Mouse (Mus musculus): ENCODE results near the gene Arhgef28. TPM values are rescaled to one million over a fixed set of nuclear protein-coding genes. Genes with fewer than 3 reads are reported as not detected.
A peak's percentile ranks its signal among the peaks of the same experiment; 100 is the strongest.

The Arhgef28 gene
- polyA plus RNA-seq, 1 experiment from 2014 or later = 26.1 TPM

DNA sequence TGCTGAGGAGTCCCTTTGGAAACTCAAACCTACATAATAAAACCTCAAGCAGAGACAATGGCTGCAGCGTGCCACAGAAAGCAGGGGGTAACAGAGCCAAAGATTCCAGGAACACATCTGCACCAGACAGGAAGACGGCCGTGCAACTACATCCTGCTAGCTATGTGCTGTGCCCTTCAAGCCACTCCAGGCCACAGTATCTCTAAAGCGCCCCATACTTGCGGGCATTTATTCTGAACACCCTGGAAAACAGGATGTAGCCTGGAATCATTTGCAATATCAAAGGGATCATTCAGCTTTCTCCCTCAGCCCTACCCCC lies 174.6 kb downstream of the Arhgef28 start:
- Histone ChIP-seq H3K27ac (0 out of 2 replicates have a peak overlapping the region, but pooled peaks have one; percentile 32), H3K27me3 (ENCODE audit: control insufficient read depth, insufficient read depth, low read length) (no peaks in the 10 kb centered on the region), H3K9ac (peak overlapping the region; percentile 40; the same call in 1 of the 2 replicates), H3K4me2 (replicated peaks) (peak overlapping the region; percentile 45), H3K36me3 (replicated peaks; ENCODE audit: control insufficient read depth, insufficient read depth) (no peaks in the 10 kb centered on the region), H3K9me3 (ENCODE audit: control insufficient read depth, low read length) (no peaks in the 10 kb centered on the region), H3K4me1 (replicated peaks; ENCODE audit: control insufficient read depth, insufficient read depth, low read length) (peaks cover 8% of the 10 kb centered on the region), H3K4me3 (replicated peaks; ENCODE audit: low read length) (0 out of 2 replicates have a peak overlapping the region, but pooled peaks have one; percentile 13)
- 42% methylated on average over 5 of the region's 5 CpGs for WGBS
- DNase-seq (ENCODE audit: low spot score) = no peak
- peak; percentile 32; the same call in 1 of the 2 replicates for ATAC-seq (ENCODE audit: low FRiP score)

DNA sequence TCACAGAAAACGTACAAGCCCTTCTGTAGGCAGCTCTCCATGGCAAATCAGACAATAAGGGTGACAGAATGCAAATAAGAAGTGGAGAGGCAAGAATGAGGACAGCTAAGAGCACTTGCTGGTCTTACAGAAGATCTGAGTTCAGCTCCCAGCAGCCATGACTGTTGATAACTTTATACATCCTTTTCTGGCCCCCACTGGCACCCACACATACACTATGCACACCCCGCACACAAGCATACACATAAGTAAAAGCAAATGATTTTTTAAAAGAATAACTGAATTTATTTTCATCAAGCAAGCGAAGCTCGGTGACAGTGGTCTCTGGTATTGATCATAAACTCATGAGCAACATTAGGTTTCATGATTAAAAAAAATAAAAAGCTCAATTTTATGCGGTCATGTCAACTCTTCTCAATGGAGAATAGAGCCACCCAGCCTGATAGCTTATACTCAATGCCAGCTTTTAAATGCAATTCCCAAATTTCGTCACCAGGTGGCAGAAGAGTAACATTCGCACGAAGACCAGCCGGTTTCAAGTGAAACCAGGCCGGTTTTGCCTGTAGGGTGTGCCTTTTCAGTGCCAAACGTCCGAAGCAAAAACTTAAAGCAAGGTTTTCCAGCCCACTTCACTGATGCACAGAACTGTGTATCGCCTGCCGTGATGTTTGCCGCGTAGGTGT lies 175.1 kb downstream of the Arhgef28 start:
- Histone ChIP-seq H3K9ac (peak overlapping the region; percentile 40; the same call in 1 of the 2 replicates), H3K36me3 (replicated peaks; ENCODE audit: control insufficient read depth, insufficient read depth) (no peaks in the 10 kb centered on the region), H3K4me2 (replicated peaks) (peak overlapping the region; percentile 45), H3K27me3 (ENCODE audit: control insufficient read depth, insufficient read depth, low read length) (no peaks in the 10 kb centered on the region), H3K9me3 (ENCODE audit: control insufficient read depth, low read length) (no peaks in the 10 kb centered on the region), H3K4me3 (replicated peaks; ENCODE audit: low read length) (0 out of 2 replicates have a peak overlapping the region, but pooled peaks have one; percentile 13), H3K4me1 (replicated peaks; ENCODE audit: control insufficient read depth, insufficient read depth, low read length) (peaks cover 8% of the 10 kb centered on the region), H3K27ac (0 out of 2 replicates have a peak overlapping the region, but pooled peaks have one; percentile 32)
- DNase-seq (ENCODE audit: low spot score) = peak; percentile 96
- peak; percentile 75; the same call in 1 of the 2 replicates for ATAC-seq (ENCODE audit: low FRiP score)
- WGBS = 16% methylated on average over 16 of the region's 16 CpGs

DNA sequence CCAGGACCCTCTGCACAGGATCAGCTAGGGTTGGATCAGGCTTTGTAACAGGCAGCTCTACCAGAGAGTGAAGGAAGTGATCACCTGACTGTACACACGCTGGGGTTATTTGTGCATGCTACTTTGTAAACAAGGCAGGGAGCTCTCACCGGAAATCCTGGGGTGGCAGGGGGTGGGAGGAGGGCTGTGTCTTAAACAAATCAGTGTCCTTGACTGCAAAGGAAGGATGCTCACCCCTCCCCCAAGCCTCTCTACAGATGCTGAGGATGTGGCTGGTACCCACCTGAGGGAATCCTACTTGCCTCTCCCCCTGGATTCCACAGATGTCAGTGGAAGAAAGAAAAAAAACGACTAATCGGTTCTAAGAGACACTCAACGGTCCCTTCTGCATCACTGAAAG lies 176.2 kb downstream of the Arhgef28 start:
- Histone ChIP-seq H3K4me1 (replicated peaks; ENCODE audit: control insufficient read depth, insufficient read depth, low read length) (peaks cover 8% of the 10 kb centered on the region), H3K27me3 (ENCODE audit: control insufficient read depth, insufficient read depth, low read length) (no peaks in the 10 kb centered on the region), H3K4me2 (replicated peaks) (no peak overlapping the region), H3K36me3 (replicated peaks; ENCODE audit: control insufficient read depth, insufficient read depth) (no peaks in the 10 kb centered on the region), H3K4me3 (replicated peaks; ENCODE audit: low read length) (no peak overlapping the region), H3K27ac (no peak overlapping the region), H3K9me3 (ENCODE audit: control insufficient read depth, low read length) (no peaks in the 10 kb centered on the region), H3K9ac (no peak overlapping the region)
- DNase-seq (ENCODE audit: low spot score) (no peak), ATAC-seq (ENCODE audit: low FRiP score) (no peak)
- 21% methylated on average over 5 of the region's 5 CpGs for WGBS

DNA sequence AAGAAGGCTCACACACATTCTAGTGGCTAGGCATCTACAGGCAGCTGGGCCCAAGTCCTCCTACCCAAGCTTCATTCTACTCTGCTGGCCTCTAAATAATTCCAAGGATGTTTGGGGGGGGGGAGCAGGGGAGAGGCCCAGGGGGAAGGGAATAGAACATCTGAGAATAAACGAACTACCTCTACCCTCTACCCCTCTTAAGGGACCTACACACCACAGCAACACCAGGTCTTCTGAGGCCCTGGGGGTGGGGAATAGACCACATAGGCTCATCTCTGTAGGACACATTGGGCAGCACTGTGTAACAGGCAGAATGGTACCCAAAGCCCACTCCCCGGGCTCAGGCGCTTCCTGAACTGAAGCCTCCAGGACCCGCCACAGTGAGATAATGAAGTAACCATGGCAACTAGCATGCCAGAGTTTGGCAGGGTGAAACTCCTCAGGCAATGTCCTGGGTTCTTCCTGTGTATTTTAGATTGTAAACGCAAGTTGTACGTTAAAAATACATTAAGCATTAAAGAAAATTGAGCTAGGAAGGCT lies 177.5 kb downstream of the Arhgef28 start:
- Histone ChIP-seq H3K27me3 (ENCODE audit: control insufficient read depth, insufficient read depth, low read length) (no peaks in the 10 kb centered on the region), H3K27ac (no peak overlapping the region), H3K9ac (no peak overlapping the region), H3K4me2 (replicated peaks) (no peak overlapping the region), H3K4me3 (replicated peaks; ENCODE audit: low read length) (no peak overlapping the region), H3K9me3 (ENCODE audit: control insufficient read depth, low read length) (no peaks in the 10 kb centered on the region), H3K4me1 (replicated peaks; ENCODE audit: control insufficient read depth, insufficient read depth, low read length) (peaks cover 8% of the 10 kb centered on the region), H3K36me3 (replicated peaks; ENCODE audit: control insufficient read depth, insufficient read depth) (no peaks in the 10 kb centered on the region)
- WGBS = 28% methylated on average over 6 of the region's 6 CpGs
- DNase-seq (ENCODE audit: low spot score) (peak; percentile 49), ATAC-seq (ENCODE audit: low FRiP score) (peak; percentile 65)

DNA sequence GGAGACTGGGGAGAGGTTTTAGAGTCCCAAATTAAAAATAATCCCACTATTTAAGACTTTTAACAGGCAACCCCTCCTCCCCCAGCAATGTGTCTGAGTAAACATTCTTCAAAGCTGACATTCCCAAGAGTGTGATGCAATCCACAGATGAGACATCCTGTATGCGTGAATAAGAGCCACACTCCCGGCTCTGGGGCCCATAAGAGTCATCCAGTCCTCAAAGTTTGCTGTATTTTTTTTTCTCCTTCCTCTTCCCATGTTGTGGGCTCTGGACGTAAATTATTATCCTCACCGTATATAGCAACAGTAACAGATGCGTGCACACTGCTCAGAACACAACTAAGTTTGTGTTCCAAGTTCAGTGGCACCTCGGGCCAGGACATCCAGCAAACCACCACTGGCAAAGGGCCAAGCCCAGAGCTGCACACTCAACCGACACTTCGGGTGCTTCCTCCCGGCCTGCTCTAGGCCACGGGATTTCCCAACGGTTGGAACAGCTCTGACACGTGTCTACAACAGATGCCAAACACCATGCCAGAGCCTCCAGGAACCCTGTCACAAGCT lies 178.5 kb downstream of the Arhgef28 start:
- H3K9ac ChIP-seq = no peak overlapping the region
- no peak overlapping the region for H3K4me2 ChIP-seq (replicated peaks)
- H3K4me1 ChIP-seq (replicated peaks; ENCODE audit: control insufficient read depth, insufficient read depth, low read length) = peaks cover 8% of the 10 kb centered on the region
- no peak overlapping the region for H3K27ac ChIP-seq
- no peaks in the 10 kb centered on the region for H3K27me3 ChIP-seq (ENCODE audit: control insufficient read depth, insufficient read depth, low read length)
- H3K36me3 ChIP-seq (replicated peaks; ENCODE audit: control insufficient read depth, insufficient read depth) = no peaks in the 10 kb centered on the region
- H3K4me3 ChIP-seq (replicated peaks; ENCODE audit: low read length) = no peak overlapping the region
- no peak for ATAC-seq (ENCODE audit: low FRiP score)
- DNase-seq (ENCODE audit: low spot score) = no peak
- 83% methylated on average over 12 of the region's 12 CpGs for WGBS
- H3K9me3 ChIP-seq (ENCODE audit: control insufficient read depth, low read length) = no peaks in the 10 kb centered on the region

DNA sequence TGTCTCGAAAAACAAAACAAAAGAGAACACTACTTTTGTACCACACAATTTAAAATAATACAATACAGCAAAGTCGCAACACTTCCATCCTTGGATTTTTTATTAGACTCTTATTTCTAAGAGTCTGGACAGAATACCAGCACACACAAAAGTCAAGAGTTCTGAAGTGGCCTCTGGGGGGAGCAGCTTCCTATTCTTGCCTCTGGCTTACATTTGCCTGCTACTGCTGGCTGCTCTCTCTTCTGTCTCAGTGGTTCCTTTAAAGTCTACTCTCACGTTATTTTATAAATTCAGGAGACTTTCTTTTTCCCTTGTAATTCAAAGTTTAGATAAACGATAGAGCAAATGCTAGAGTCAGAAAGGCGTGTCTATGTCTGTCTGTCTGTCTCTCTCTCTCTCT lies 179.1 kb downstream of the Arhgef28 start:
- H3K36me3 ChIP-seq (replicated peaks; ENCODE audit: control insufficient read depth, insufficient read depth) = no peaks in the 10 kb centered on the region
- no peak overlapping the region for H3K4me3 ChIP-seq (replicated peaks; ENCODE audit: low read length)
- DNase-seq (ENCODE audit: low spot score) (no peak), ATAC-seq (ENCODE audit: low FRiP score) (no peak)
- no peak overlapping the region for H3K27ac ChIP-seq
- H3K4me2 ChIP-seq (replicated peaks) = no peak overlapping the region
- no peaks in the 10 kb centered on the region for H3K9me3 ChIP-seq (ENCODE audit: control insufficient read depth, low read length)
- no peaks in the 10 kb centered on the region for H3K27me3 ChIP-seq (ENCODE audit: control insufficient read depth, insufficient read depth, low read length)
- H3K9ac ChIP-seq = no peak overlapping the region
- peaks cover 8% of the 10 kb centered on the region for H3K4me1 ChIP-seq (replicated peaks; ENCODE audit: control insufficient read depth, insufficient read depth, low read length)
- WGBS = 86% methylated on average over 5 of the region's 5 CpGs

DNA sequence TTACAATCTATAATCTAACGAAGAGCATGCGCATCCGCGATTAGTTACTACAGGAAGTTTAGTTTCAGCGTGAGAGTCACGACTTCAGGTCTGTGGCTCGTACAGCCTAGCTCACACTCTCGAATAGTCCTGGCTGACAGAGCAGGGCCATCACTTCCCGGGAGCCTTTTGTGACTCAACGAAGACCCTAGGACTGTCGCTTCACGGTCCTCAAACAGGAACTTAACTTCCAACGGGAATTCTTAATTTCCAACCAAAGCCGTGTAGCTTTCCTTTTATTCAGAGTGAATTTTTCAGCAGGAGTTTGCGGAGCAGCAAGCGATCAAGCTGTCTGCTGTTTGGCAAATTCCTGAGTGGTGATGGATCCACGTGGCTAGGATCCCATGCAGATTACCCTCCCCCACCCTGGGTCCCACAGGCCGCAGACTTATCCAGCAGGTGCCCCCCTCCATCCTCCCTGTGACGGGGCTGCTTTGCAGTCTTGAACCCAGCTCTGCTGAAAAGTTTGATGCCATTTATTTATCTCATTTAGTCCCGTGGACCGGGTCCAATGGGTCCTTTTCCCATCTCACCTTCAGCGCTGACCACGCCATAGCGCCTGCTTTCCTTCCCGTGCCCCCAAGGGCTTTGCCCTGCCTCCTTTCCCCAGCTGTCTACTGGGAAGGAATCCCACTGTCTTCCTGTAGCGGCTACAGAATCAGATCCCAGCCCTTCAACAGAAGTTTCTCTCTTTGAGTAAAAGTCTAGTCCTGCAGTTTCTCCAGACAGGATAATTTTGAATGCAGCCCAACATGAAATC lies 180.3 kb downstream of the Arhgef28 start:
- Histone ChIP-seq H3K27ac (no peak overlapping the region), H3K4me1 (replicated peaks; ENCODE audit: control insufficient read depth, insufficient read depth, low read length) (peaks cover 8% of the 10 kb centered on the region), H3K4me2 (replicated peaks) (no peak overlapping the region), H3K36me3 (replicated peaks; ENCODE audit: control insufficient read depth, insufficient read depth) (no peaks in the 10 kb centered on the region), H3K9ac (no peak overlapping the region), H3K4me3 (replicated peaks; ENCODE audit: low read length) (no peak overlapping the region), H3K27me3 (ENCODE audit: control insufficient read depth, insufficient read depth, low read length) (no peaks in the 10 kb centered on the region), H3K9me3 (ENCODE audit: control insufficient read depth, low read length) (no peaks in the 10 kb centered on the region)
- ATAC-seq (ENCODE audit: low FRiP score) (no peak), DNase-seq (ENCODE audit: low spot score) (no peak)
- 78% methylated on average over 26 of the region's 26 CpGs for whole genome bisulfite sequencing

DNA sequence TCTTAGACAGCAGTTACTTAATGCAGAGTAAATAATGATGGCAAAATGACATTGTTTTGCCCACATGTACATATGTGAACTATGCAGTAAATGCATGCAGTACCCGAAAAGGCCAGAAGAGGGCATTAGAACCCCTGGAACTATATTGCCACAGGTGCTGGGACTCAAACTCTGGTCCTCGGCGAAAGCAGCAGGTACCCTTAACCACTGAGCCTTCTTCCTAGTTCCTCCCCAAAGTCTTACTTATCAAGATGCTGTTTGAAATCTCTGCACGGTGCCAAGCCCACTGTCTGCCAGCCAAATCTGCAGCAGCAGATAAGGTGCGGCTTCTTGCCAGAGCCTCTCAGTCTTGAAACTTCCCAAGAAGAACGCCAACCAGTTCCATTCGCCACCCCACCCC lies 181.1 kb downstream of the Arhgef28 start:
- ATAC-seq (ENCODE audit: low FRiP score) (no peak), DNase-seq (ENCODE audit: low spot score) (no peak)
- Histone ChIP-seq H3K27ac (no peak overlapping the region), H3K9ac (no peak overlapping the region), H3K4me2 (replicated peaks) (no peak overlapping the region), H3K4me1 (replicated peaks; ENCODE audit: control insufficient read depth, insufficient read depth, low read length) (peaks cover 8% of the 10 kb centered on the region), H3K36me3 (replicated peaks; ENCODE audit: control insufficient read depth, insufficient read depth) (no peaks in the 10 kb centered on the region), H3K9me3 (ENCODE audit: control insufficient read depth, low read length) (no peaks in the 10 kb centered on the region), H3K27me3 (ENCODE audit: control insufficient read depth, insufficient read depth, low read length) (no peaks in the 10 kb centered on the region), H3K4me3 (replicated peaks; ENCODE audit: low read length) (no peak overlapping the region)
- WGBS = 85% methylated on average over 7 of the region's 7 CpGs

DNA sequence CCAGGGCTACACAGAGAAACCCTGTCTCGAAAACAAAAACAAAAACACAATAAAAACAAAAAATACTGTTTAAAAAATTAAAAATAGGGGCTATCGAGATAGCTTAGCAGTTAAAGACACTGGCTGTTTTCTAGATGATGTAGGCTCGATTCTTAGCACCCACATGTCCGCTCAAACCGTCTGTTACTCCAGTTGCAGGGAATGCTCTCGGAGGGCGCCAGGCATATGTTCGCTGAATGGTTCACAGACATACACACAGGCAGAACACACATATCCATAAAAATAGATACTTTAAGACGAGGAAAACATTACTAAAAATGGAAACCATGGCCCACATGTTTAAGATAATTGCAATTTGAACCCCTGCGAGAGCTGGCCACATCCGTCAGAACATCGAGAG lies 181.6 kb downstream of the Arhgef28 start:
- ATAC-seq (ENCODE audit: low FRiP score) (no peak), DNase-seq (ENCODE audit: low spot score) (no peak)
- Histone ChIP-seq H3K9ac (no peak overlapping the region), H3K4me2 (replicated peaks) (no peak overlapping the region), H3K27me3 (ENCODE audit: control insufficient read depth, insufficient read depth, low read length) (no peaks in the 10 kb centered on the region), H3K4me3 (replicated peaks; ENCODE audit: low read length) (no peak overlapping the region), H3K9me3 (ENCODE audit: control insufficient read depth, low read length) (no peaks in the 10 kb centered on the region), H3K27ac (no peak overlapping the region), H3K36me3 (replicated peaks; ENCODE audit: control insufficient read depth, insufficient read depth) (no peaks in the 10 kb centered on the region), H3K4me1 (replicated peaks; ENCODE audit: control insufficient read depth, insufficient read depth, low read length) (peaks cover 8% of the 10 kb centered on the region)
- WGBS = 92% methylated on average over 12 of the region's 12 CpGs

Measured in hindbrain, embryonic 14.5 days (tissue).